Mouse (Mus musculus): ENCODE measurements around the gene Elk4.

Gene Elk4

DNA sequence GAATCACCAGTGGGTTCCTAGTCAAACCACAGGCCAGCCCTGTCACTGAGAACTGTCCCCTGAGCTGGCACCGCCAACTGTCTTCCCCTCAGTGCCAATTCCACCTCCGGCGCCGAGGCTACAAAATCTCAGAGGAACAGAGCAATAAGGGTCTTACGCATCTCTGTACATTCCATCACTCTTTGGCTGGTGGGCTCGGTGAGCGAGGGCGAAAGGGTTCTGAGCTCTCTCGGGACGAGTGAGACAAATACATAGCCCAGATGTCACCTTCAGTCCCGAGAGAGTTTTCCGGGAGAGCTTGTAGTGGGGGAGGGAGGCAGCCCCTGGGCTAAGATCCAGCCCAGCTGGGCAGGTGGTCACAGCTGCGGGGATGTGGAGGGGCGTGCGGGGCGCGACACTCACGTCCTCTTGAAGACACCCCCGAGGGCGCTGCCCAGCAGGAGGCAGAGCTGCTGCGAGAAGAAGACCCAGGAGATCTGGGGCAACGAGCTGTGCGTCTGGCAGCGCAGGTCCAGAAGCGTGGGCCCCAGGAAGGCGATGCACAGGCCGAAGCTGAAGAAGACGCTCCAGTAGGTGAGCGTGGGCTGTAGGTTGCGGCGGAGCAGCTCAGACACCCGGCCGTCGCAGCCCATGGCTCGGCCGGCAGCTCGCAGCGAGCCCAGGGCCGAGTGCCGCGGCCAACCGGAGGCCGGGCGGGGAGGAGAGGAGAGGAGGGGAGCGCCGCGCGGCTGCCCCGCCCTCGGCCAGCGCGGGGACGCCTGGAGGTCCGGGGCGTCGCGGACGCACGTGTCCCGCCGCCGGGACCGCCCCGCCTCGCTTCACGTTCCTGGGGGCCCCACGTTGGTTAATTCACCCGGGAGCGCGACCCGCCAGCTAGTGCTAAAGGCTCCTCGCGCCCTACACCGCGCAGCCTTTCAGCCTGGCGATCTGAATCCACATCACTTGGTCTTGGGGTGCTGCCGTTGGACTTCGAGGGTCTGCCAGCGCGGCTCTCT lies 60.2 kb downstream of the Elk4 start, which contains the start of gene Mfsd4a:
TSS of gene Mfsd4a (minus strand) at position 802 of the 995 bp plus-strand sequence.
- peak; percentile 47 to 48 for DNase-seq

DNA sequence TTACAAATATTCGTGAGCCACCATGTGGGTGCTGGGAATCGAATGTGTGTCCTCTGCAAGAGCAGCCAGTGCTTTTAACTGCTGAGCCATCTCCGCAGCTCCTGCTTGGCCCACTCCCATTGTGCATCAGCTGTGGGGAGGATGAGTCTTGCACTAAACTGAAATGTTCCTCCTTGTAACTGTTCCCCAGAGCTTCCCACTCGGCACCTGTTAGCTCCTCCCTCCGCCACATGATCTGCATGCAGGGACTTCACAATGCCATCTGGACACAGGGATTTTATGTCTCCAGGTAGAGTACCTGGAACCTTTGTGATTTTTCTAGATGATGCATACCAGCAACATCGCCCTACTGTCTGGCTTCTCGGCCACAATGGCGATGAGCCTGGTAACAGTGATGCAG lies 62.0 kb downstream of the Elk4 start:
- DNase-seq, result no peak

DNA sequence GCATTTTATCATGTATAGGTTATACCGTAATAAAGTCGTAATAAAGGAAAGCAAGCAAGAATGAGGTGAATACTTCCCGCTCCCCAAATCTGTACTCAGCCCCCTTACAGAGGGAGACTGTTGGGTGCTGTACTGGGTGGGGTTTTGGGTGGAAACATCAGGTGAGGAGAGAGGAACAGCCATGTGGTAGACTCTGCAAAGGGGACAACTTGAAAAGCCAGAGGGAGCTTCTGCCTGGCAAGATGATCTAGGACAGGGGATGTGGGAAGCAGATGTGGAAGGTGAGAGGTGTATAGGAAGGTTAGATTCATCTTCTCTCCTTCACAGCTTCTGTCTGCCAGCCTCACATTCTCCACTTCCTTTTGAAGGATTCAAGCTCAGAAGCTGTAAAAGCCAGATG lies 63.3 kb downstream of the Elk4 start:
- no peak for DNase-seq

DNA sequence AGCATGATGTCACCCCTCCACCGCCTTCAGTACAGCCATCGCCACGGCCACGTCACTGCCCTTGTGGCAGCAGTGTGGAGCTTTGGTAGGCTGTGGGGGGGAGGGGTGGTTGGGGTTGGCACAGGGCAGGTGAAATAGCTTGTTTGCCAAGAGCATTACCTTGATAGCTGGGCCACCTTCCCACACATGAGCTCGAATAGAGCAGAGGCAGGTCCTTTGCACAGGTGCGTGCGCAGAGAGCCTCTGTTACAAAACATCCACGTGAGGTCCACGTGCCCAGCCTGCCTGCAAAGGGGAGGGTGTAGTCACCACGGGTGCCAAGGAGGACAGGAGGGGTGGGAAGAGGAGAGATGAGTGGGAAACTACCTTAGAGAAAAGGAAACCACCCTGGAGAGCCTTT lies 68.2 kb downstream of the Elk4 start:
- peak; percentile 75 to 86 for DNase-seq

DNA sequence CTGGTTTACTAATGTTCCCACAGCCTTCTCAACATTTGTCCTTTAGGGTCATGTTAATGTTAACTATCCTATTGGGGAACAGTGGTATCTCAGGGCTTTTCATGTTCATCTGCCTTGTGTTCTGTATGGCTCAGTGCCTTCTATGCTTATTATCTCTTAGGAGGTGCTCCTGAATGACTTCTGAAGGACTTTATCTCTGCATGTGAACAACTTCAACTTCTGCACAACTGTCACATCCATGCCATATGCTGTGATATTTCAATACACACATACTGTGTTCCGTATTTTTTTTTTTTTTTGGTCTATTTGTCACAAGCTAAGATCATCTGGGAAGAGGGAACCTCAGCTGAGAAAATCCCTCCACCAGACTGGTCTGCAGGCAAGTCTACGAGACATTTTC lies 71.0 kb downstream of the Elk4 start:
- no peak for DNase-seq

All from kidney, adult 8-10 months (tissue).